Mouse (Mus musculus) olfactory bulb, adult 2 months (tissue): ENCODE measurements around the gene Cntn2.

Experiments
- CTCF ChIP-seq: fragments of 200-500 bp; IDR thresholded peaks from 2 replicates; pipeline ENCODE4 v1.5.1; 2012; ENCODE audit warnings: low read depth, mild to moderate bottlenecking, low read length, moderate library complexity; ENCODE audit not compliant: insufficient read depth
- POLR2A ChIP-seq: fragments of 200-500 bp; IDR thresholded peaks from 2 replicates; pipeline ENCODE4 v1.6.1; 2012; ENCODE audit warnings: mild to moderate bottlenecking, low read depth, low read length, moderate library complexity; ENCODE audit not compliant: insufficient read depth

- no peak for TF ChIP-seq POLR2A
- no peak for TF ChIP-seq CTCF
These were observed 36.4 kb downstream of the Cntn2 start for GRCm38 (mm10) chr1:132506656-132507055.
